Mouse (Mus musculus) hindbrain, postnatal 0 days (tissue): ENCODE results near the gene Atf6b. TPM values are rescaled to one million over a fixed set of nuclear protein-coding genes. Genes with fewer than 3 reads are reported as not detected.

Source experiments
- ATAC-seq: fragments of 200-750 bp; cut with Nextera tagmentation; 2 replicates; pipeline ENCODE4 v1.8.0; 2017; ENCODE audit warnings: mild to moderate bottlenecking, moderate TSS enrichment, moderate library complexity
- DNase-seq: peaks from one replicate; pipeline ENCODE4 v3.0.0-alpha.2; 2015; ENCODE audit warnings: low spot score
- H3K27ac ChIP-seq: fragments of 300-500 bp; sonication (generic); 2 replicates; pipeline ENCODE4 v1.5.1; 2014; ENCODE audit warnings: mild to moderate bottlenecking
- H3K27me3 ChIP-seq: fragments of 300-500 bp; sonication (generic); 2 replicates; pipeline ENCODE4 v1.6.1; 2014; ENCODE audit warnings: low read length, mixed read lengths; ENCODE audit not compliant: insufficient read depth
- H3K36me3 ChIP-seq: fragments of 300-500 bp; sonication (generic); 2 replicates; pipeline ENCODE4 v1.6.1; 2014; ENCODE audit warnings: low read length, mixed read lengths; ENCODE audit not compliant: insufficient read depth
- H3K4me1 ChIP-seq: fragments of 300-500 bp; sonication (generic); 2 replicates; pipeline ENCODE4 v1.6.1; 2014; ENCODE audit warnings: antibody characterized with exemption, low read length, mixed read lengths; ENCODE audit not compliant: insufficient read depth
- H3K4me2 ChIP-seq: fragments of 300-500 bp; sonication (generic); 2 replicates; pipeline ENCODE4 v1.6.1; 2014; ENCODE audit warnings: low read depth, mild to moderate bottlenecking, low read length, moderate library complexity, mixed read lengths
- H3K4me3 ChIP-seq: fragments of 300-500 bp; sonication (generic); 2 replicates; pipeline ENCODE4 v1.5.1; 2014; ENCODE audit warnings: low read length
- H3K9ac ChIP-seq: fragments of 300-500 bp; sonication (generic); replicated peaks from 2 replicates; pipeline ENCODE4 v1.6.1; 2014; ENCODE audit warnings: mild to moderate bottlenecking, low read length, moderate library complexity, mixed read lengths
- H3K9me3 ChIP-seq: fragments of 300-500 bp; sonication (generic); 2 replicates; pipeline ENCODE4 v1.6.1; 2016; ENCODE audit warnings: low read length, mixed read lengths
- CTCF ChIP-seq: IDR thresholded peaks from 2 replicates; pipeline ENCODE4 v1.5.1; 2016; ENCODE audit warnings: antibody characterized with exemption, control low read depth, low read depth
- WGBS: fragments of 180-500 bp; shearing (Covaris S2); extraction: QIAGEN DNeasy Blood & Tissue Kit; methylation state at CpG from one replicate; pipeline ENCODE4 v1.1.7; 2014; 5-methylcytosine and 5-hydroxymethylcytosine counted together
- polyA plus RNA-seq: library from polyadenylated mRNA; unstranded; fragments of >200 nt; fragmentation: Nextera tagmentation; extraction: Ambion mirVana; gene quantifications from 2 replicates; pipeline ENCODE4 v1.2.1, GENCODE M21; 2015
- total RNA-seq: library from RNA; depleted of rRNA; stranded (reverse); fragments of >200 nt; gene quantifications from 2 replicates; pipeline ENCODE4 v1.2.3, GENCODE M21; 2014

Atf6b gene
- total and polyA plus RNA-seq, 2 experiments from 2014 or later = 70.6 to 78.2 TPM

DNA sequence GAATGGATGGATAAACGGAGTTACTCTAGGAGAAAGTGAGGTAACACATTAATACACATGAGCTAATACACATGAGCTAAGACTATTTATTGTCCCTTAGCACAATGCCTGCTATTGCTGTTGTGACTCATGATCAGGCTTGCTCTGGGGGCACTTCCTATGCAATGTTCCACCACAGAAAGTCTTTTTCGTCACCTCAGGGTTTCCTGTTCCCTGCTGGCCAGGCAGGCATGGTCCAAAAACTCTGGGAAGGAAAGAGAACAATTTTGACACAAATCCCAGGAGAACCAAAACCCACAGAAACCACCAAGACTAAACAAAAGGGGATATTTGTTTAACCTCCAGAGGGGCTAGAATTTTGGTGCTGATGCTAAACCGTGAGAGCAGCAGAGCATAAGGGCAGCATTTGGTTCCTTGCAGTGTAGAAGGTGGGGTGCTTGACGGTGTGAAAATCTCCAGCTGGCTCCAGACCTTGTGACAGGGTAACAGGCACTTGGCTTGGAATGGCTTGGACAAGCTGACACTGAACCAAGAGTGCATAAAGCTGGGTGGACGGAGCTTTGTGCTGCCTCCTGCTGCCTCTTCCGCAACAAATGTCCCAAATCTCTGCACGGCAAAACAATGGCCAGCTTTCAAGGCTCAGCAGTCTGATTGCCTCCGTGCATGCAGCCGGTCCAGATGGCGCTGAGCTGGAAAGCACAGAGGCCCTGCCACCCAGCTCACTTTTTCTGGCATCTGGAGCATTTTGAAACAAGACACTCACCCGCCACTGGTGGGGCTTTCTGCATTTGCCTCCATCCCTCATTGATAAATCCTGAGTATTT, 6.0 kb upstream of the Atf6b start:
- DNase-seq (peak; percentile 72), ATAC-seq (peak; percentile 57)
- Histone ChIP-seq H3K4me2 (peak overlapping the region; percentile 25; the same call in 1 of the 2 replicates), H3K4me3 (no peak overlapping the region), H3K9me3 (no peaks in the 10 kb centered on the region), H3K36me3 (no peaks in the 10 kb centered on the region), H3K27me3 (no peaks in the 10 kb centered on the region), H3K27ac (peak overlapping the region; percentile 77), H3K9ac (peak overlapping the region; percentile 37; the same call in 1 of the 2 replicates), H3K4me1 (peaks cover 19% of the 10 kb centered on the region)
- WGBS = 11% methylated on average over 11 of the region's 11 CpGs
- peak; percentile 43 for TF ChIP-seq CTCF

DNA sequence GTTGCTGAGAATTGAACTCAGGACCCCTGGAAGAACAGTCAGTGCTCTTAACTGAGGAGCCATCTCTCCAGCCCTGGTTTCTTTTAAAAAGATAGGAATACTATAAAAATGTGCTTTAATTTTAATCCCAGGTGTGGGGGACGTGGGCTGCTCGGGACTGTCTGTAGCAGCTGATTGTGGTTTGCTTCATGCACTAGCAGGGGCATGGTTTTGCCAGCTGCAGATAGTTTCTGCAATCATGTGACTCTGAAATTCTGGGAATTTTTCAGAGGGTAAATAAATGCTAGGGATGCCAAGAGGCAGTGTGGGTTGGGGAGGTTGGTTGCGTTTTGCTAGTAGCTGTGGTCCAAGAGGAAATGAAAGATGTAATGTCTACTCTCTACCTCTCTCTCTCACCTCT, 5.0 kb upstream of the Atf6b start:
- Histone ChIP-seq H3K9ac (no peak overlapping the region), H3K4me2 (no peak overlapping the region), H3K27ac (peak overlapping the region; percentile 77), H3K27me3 (no peaks in the 10 kb centered on the region), H3K36me3 (no peaks in the 10 kb centered on the region), H3K4me3 (no peak overlapping the region), H3K4me1 (peaks cover 19% of the 10 kb centered on the region), H3K9me3 (no peaks in the 10 kb centered on the region)
- DNase-seq = no peak
- WGBS = 88% methylated on average over 3 of the region's 3 CpGs
- TF ChIP-seq CTCF = no peak
- no peak for ATAC-seq

DNA sequence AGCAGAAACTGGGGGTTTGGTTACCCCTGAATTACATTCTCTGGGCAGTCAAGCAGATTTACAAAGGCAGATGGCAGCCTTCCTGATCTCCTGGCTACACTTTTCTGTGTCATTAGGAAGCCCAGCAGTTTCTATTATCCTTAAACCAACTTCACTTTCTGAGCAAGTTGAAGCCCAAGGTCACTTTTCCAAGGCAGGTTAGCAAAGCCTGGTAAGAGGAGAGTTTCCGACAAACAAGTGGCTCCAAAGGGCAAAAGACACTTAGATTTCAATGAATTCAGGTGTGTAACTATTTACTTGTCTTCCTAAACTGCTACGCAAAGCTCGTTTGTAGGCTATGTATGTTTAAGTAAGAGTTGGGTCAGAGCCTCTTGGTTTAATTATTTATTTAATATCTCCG, 3.6 kb upstream of the Atf6b start:
- TF ChIP-seq CTCF = no peak
- Histone ChIP-seq H3K27ac (no peak overlapping the region), H3K27me3 (no peaks in the 10 kb centered on the region), H3K4me2 (no peak overlapping the region), H3K9me3 (no peaks in the 10 kb centered on the region), H3K36me3 (no peaks in the 10 kb centered on the region), H3K9ac (no peak overlapping the region), H3K4me3 (no peak overlapping the region), H3K4me1 (peaks cover 19% of the 10 kb centered on the region)
- 92% methylated on average over 4 of the region's 4 CpGs for WGBS
- DNase-seq (no peak), ATAC-seq (no peak)

GRCm38 (mm10) chr17:34643944-34644343, 3.0 kb upstream of the Atf6b start:
- ATAC-seq (no peak), DNase-seq (no peak)
- Histone ChIP-seq H3K4me3 (no peak overlapping the region), H3K27me3 (no peaks in the 10 kb centered on the region), H3K36me3 (0 out of 2 replicates have a peak, but pooled peaks cover under 1% of the 10 kb centered on the region), H3K4me2 (no peak overlapping the region), H3K27ac (peak overlapping the region; percentile 41; the same call in 1 of the 2 replicates), H3K9ac (no peak overlapping the region), H3K9me3 (no peaks in the 10 kb centered on the region), H3K4me1 (peaks cover 19% of the 10 kb centered on the region)
- 84% methylated on average over 10 of the region's 10 CpGs for WGBS
- TF ChIP-seq CTCF = no peak

DNA sequence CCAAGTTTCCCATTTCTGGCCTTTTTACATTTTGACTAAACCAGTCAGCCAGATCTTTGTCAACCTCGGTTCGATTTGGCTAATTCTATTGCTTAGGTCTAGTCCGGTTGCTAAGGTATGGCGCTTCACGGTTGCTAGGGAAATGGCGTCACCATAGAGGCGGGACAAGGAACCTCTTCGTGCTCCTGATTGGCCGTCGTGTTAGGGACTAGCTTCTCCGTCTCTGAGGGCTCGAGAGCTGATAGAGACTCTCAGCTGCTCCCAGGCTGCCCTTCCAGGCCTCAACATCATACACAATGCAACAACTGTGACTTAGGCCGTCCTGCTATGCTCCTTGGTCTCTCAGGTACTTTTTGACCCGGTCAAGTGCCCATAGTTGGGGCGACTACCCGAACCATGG, 2.3 kb upstream of the Atf6b start, which contains the start of gene Fkbpl:
Gene Fkbpl, plus strand, starts transcription at position 157 of the 400 bp plus-strand sequence.
- DNase-seq = peak; percentile 98
- Histone ChIP-seq H3K27me3 (no peaks in the 10 kb centered on the region), H3K4me2 (peak within 1 kb of the TSS; percentile 71), H3K9me3 (no peaks in the 10 kb centered on the region), H3K27ac (peak within 1 kb of the TSS; percentile 78), H3K4me1 (peaks cover 19% of the 10 kb centered on the region), H3K36me3 (0 out of 2 replicates have a peak, but pooled peaks cover 6% of the 10 kb centered on the region), H3K9ac (peak within 1 kb of the TSS; percentile 48), H3K4me3 (peak within 1 kb of the TSS; percentile 66)
- peak; percentile 76 for ATAC-seq
- no peak for TF ChIP-seq CTCF
- under 1% methylated on average over 16 of the region's 16 CpGs for WGBS

DNA sequence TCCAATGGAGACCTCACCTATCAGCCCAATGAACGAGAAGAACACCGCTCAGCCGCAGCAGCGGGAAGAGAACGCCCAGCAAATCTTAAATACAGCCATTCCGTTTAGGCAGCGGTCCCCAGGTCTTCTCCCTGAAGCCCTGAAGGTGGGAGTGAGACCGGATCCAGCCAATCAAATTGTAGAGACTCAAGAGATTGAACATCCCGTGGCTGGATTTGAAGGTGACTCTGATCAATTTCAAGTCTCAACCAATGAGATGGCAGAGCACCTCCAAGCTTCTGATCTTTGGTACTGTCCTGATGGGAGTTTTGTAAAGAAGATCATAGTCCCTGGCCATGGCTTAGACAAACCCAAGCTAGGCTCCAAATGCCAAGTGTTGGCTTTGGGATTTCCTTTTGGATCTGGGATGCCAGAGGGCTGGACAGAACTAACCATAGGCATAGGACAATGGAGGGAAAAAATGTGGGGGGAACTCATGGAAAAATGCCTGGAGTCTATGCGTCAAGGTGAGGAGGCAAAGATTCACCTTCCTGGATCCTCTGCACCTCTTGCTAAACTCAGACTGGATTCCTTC, 1.6 kb upstream of the Atf6b start:
- peak overlapping the region; percentile 78; the same call in 1 of the 2 replicates for H3K27ac ChIP-seq
- peaks cover 19% of the 10 kb centered on the region for H3K4me1 ChIP-seq
- no peak for TF ChIP-seq CTCF
- peak overlapping the region; percentile 48 for H3K9ac ChIP-seq
- H3K36me3 ChIP-seq = peaks cover 10% of the 10 kb centered on the region
- H3K4me3 ChIP-seq = peak overlapping the region; percentile 66
- ATAC-seq (no peak), DNase-seq (no peak)
- peak overlapping the region; percentile 71 for H3K4me2 ChIP-seq
- H3K27me3 ChIP-seq = no peaks in the 10 kb centered on the region
- no peaks in the 10 kb centered on the region for H3K9me3 ChIP-seq
- WGBS = 52% methylated on average over 10 of the region's 10 CpGs
